Mouse (Mus musculus) lung, adult 2 months (tissue): ENCODE measurements around the gene Cbx4.

Experiments used
- CTCF ChIP-seq: fragments of 200-500 bp; IDR thresholded peaks from 2 replicates; pipeline ENCODE4 v1.5.1; 2011; ENCODE audit warnings: mild to moderate bottlenecking, low read length, control low read depth; ENCODE audit not compliant: insufficient read depth
- POLR2A ChIP-seq: fragments of 200-500 bp; IDR thresholded peaks from 2 replicates; pipeline ENCODE4 v1.6.1; 2011; ENCODE audit warnings: low read depth, mild to moderate bottlenecking, control low read depth, low read length, borderline replicate concordance; ENCODE audit errors: extremely low read depth

GRCm38 (mm10) chr11:119052661-119053256, 33.3 kb downstream of the Cbx4 start:
- TF ChIP-seq CTCF: no peak
- no peak for TF ChIP-seq POLR2A
